Mouse (Mus musculus): ENCODE data around the gene Ispd.

The Ispd gene

DNA sequence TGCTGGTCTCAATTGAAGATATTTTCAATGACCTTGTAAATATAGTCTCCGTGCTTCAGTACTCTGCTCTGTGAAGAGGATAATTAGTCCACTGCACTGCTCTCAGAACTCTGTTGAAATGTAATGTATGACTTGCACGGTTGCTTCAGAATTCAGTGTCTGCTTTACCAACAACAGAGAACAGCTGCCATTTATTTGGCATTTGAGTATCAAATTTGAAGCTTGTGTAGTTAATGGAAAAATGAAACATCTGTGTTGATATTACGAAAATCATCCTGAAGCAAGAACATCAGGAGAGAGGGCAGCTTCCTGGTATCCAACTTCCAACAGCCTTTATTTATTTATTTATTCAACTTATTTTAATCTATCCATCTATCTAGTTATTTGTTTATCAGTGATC is 337.8 kb downstream of the Ispd start:
- no peak for DNase-seq

- DNase-seq: no peak
Observed at GRCm38 (mm10) chr12:36720779-36721178, 339.5 kb downstream of the Ispd start.

- DNase-seq: peak; percentile 34
Observed at GRCm38 (mm10) chr12:36721223-36721622, 340.0 kb downstream of the Ispd start.

GRCm38 (mm10) chr12:36722754-36723153 is 341.5 kb downstream of the Ispd start:
- no peak for DNase-seq

DNA sequence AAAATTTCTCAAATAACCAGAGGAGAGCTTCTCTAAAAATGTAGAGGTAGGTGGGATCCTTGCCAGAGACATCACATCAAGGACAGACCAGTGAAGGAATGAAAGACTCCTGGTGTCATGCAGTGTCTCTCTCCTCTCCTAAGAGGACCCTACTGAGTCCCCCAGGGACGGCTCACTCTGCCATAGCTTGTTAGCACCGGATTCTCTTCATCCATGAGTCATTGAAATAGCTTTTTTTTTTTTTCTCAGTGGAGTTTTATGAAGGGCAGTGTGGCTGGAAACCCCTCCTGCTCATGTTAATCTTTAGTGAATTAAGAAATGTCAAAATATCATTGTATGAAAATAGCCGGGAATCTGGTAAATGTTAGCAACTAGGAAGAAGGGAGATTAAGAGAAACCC is 342.1 kb downstream of the Ispd start:
- DNase-seq: no peak

- no peak for DNase-seq
Observed at GRCm38 (mm10) chr12:36724297-36724696, 343.0 kb downstream of the Ispd start.

GRCm38 (mm10) chr12:36725250-36725649 is 344.0 kb downstream of the Ispd start:
- no peak for DNase-seq

GRCm38 (mm10) chr12:36726026-36726425 is 344.8 kb downstream of the Ispd start:
- no peak for DNase-seq

- DNase-seq: no peak
Observed at GRCm38 (mm10) chr12:36733673-36734371, 352.6 kb downstream of the Ispd start.
